Mouse (Mus musculus): ENCODE measurements around the gene Rims3. TPM values are rescaled to one million over a fixed set of nuclear protein-coding genes. Genes with fewer than 3 reads are reported as not detected.

The Rims3 gene
- polyA plus RNA-seq, 1 experiment from 2014 or later: 1.6 TPM

GRCm38 (mm10) chr4:120892516-120892915 lies 37.9 kb downstream of the Rims3 start:
- Histone ChIP-seq H3K4me2 (no peak overlapping the region), H3K27ac (ENCODE audit: low read depth, low read length) (no peak overlapping the region), H3K9ac (ENCODE audit: low read depth, low read length) (no peak overlapping the region), H3K27me3 (ENCODE audit: control insufficient read depth, insufficient read depth, low read length) (peaks cover 5% of the 10 kb centered on the region; the same call in 1 of the 2 replicates), H3K4me1 (ENCODE audit: control insufficient read depth, insufficient read depth, low read length) (no peaks in the 10 kb centered on the region), H3K36me3 (ENCODE audit: control insufficient read depth, insufficient read depth, low read length) (no peaks in the 10 kb centered on the region), H3K4me3 (ENCODE audit: low read depth, low read length) (no peak overlapping the region), H3K9me3 (replicated peaks; ENCODE audit: control insufficient read depth, low read length) (no peaks in the 10 kb centered on the region)
- 65% methylated on average over 1 of the region's 1 CpGs for WGBS (ENCODE audit: insufficient replicate concordance)
- ATAC-seq (replicated peaks; ENCODE audit: insufficient number of reproducible peaks, low FRiP score, low TSS enrichment): no peak

GRCm38 (mm10) chr4:120893656-120894401 lies 39.2 kb downstream of the Rims3 start:
- Histone ChIP-seq H3K4me2 (no peak overlapping the region), H3K27me3 (ENCODE audit: control insufficient read depth, insufficient read depth, low read length) (peaks cover 5% of the 10 kb centered on the region; the same call in 1 of the 2 replicates), H3K27ac (ENCODE audit: low read depth, low read length) (no peak overlapping the region), H3K4me3 (ENCODE audit: low read depth, low read length) (no peak overlapping the region), H3K9me3 (replicated peaks; ENCODE audit: control insufficient read depth, low read length) (no peaks in the 10 kb centered on the region), H3K9ac (ENCODE audit: low read depth, low read length) (no peak overlapping the region), H3K4me1 (ENCODE audit: control insufficient read depth, insufficient read depth, low read length) (no peaks in the 10 kb centered on the region), H3K36me3 (ENCODE audit: control insufficient read depth, insufficient read depth, low read length) (no peaks in the 10 kb centered on the region)
- 55% methylated on average over 11 of the region's 11 CpGs for WGBS (ENCODE audit: insufficient replicate concordance)
- ATAC-seq (replicated peaks; ENCODE audit: insufficient number of reproducible peaks, low FRiP score, low TSS enrichment): no peak

- H3K9ac ChIP-seq (ENCODE audit: low read depth, low read length): no peak overlapping the region
- H3K4me2 ChIP-seq: no peak overlapping the region
- H3K36me3 ChIP-seq (ENCODE audit: control insufficient read depth, insufficient read depth, low read length): no peaks in the 10 kb centered on the region
- no peak for ATAC-seq (replicated peaks; ENCODE audit: insufficient number of reproducible peaks, low FRiP score, low TSS enrichment)
- H3K4me3 ChIP-seq (ENCODE audit: low read depth, low read length): no peak overlapping the region
- peaks cover 5% of the 10 kb centered on the region; the same call in 1 of the 2 replicates for H3K27me3 ChIP-seq (ENCODE audit: control insufficient read depth, insufficient read depth, low read length)
- whole genome bisulfite sequencing (ENCODE audit: insufficient replicate concordance): 73% methylated on average over 11 of the region's 11 CpGs
- no peaks in the 10 kb centered on the region for H3K9me3 ChIP-seq (replicated peaks; ENCODE audit: control insufficient read depth, low read length)
- no peak overlapping the region for H3K27ac ChIP-seq (ENCODE audit: low read depth, low read length)
- no peaks in the 10 kb centered on the region for H3K4me1 ChIP-seq (ENCODE audit: control insufficient read depth, insufficient read depth, low read length)
Observed at GRCm38 (mm10) chr4:120894584-120894983, 40.0 kb downstream of the Rims3 start.

GRCm38 (mm10) chr4:120895226-120895625 lies 40.6 kb downstream of the Rims3 start:
- no peak for ATAC-seq (replicated peaks; ENCODE audit: insufficient number of reproducible peaks, low FRiP score, low TSS enrichment)
- Histone ChIP-seq H3K9me3 (replicated peaks; ENCODE audit: control insufficient read depth, low read length) (no peaks in the 10 kb centered on the region), H3K4me2 (no peak overlapping the region), H3K4me3 (ENCODE audit: low read depth, low read length) (no peak overlapping the region), H3K9ac (ENCODE audit: low read depth, low read length) (no peak overlapping the region), H3K36me3 (ENCODE audit: control insufficient read depth, insufficient read depth, low read length) (no peaks in the 10 kb centered on the region), H3K4me1 (ENCODE audit: control insufficient read depth, insufficient read depth, low read length) (no peaks in the 10 kb centered on the region), H3K27ac (ENCODE audit: low read depth, low read length) (no peak overlapping the region), H3K27me3 (ENCODE audit: control insufficient read depth, insufficient read depth, low read length) (peaks cover 5% of the 10 kb centered on the region; the same call in 1 of the 2 replicates)
- 73% methylated on average over 7 of the region's 7 CpGs for WGBS (ENCODE audit: insufficient replicate concordance)

GRCm38 (mm10) chr4:120895810-120896584 lies 41.4 kb downstream of the Rims3 start:
- 66% methylated on average over 7 of the region's 7 CpGs for WGBS (ENCODE audit: insufficient replicate concordance)
- ATAC-seq (replicated peaks; ENCODE audit: insufficient number of reproducible peaks, low FRiP score, low TSS enrichment): no peak
- Histone ChIP-seq H3K9ac (ENCODE audit: low read depth, low read length) (no peak overlapping the region), H3K4me2 (no peak overlapping the region), H3K9me3 (replicated peaks; ENCODE audit: control insufficient read depth, low read length) (no peaks in the 10 kb centered on the region), H3K27me3 (ENCODE audit: control insufficient read depth, insufficient read depth, low read length) (peaks cover 5% of the 10 kb centered on the region; the same call in 1 of the 2 replicates), H3K4me3 (ENCODE audit: low read depth, low read length) (no peak overlapping the region), H3K4me1 (ENCODE audit: control insufficient read depth, insufficient read depth, low read length) (no peaks in the 10 kb centered on the region), H3K27ac (ENCODE audit: low read depth, low read length) (no peak overlapping the region), H3K36me3 (ENCODE audit: control insufficient read depth, insufficient read depth, low read length) (no peaks in the 10 kb centered on the region)

- ATAC-seq (replicated peaks; ENCODE audit: insufficient number of reproducible peaks, low FRiP score, low TSS enrichment): no peak
- Histone ChIP-seq H3K36me3 (ENCODE audit: control insufficient read depth, insufficient read depth, low read length) (no peaks in the 10 kb centered on the region), H3K4me3 (ENCODE audit: low read depth, low read length) (no peak overlapping the region), H3K9me3 (replicated peaks; ENCODE audit: control insufficient read depth, low read length) (no peaks in the 10 kb centered on the region), H3K27ac (ENCODE audit: low read depth, low read length) (no peak overlapping the region), H3K4me2 (no peak overlapping the region), H3K27me3 (ENCODE audit: control insufficient read depth, insufficient read depth, low read length) (no peaks in the 10 kb centered on the region), H3K9ac (ENCODE audit: low read depth, low read length) (no peak overlapping the region), H3K4me1 (ENCODE audit: control insufficient read depth, insufficient read depth, low read length) (no peaks in the 10 kb centered on the region)
- WGBS (ENCODE audit: insufficient replicate concordance): 55% methylated on average over 4 of the region's 4 CpGs
Observed at GRCm38 (mm10) chr4:120904533-120904932, 49.9 kb downstream of the Rims3 start.

- Histone ChIP-seq H3K36me3 (ENCODE audit: control insufficient read depth, insufficient read depth, low read length) (no peaks in the 10 kb centered on the region), H3K4me1 (ENCODE audit: control insufficient read depth, insufficient read depth, low read length) (no peaks in the 10 kb centered on the region), H3K9me3 (replicated peaks; ENCODE audit: control insufficient read depth, low read length) (no peaks in the 10 kb centered on the region), H3K4me3 (ENCODE audit: low read depth, low read length) (no peak overlapping the region), H3K4me2 (no peak overlapping the region), H3K27me3 (ENCODE audit: control insufficient read depth, insufficient read depth, low read length) (no peaks in the 10 kb centered on the region), H3K9ac (ENCODE audit: low read depth, low read length) (no peak overlapping the region), H3K27ac (ENCODE audit: low read depth, low read length) (no peak overlapping the region)
- 74% methylated on average over 5 of the region's 5 CpGs for WGBS (ENCODE audit: insufficient replicate concordance)
- no peak for ATAC-seq (replicated peaks; ENCODE audit: insufficient number of reproducible peaks, low FRiP score, low TSS enrichment)
Observed at GRCm38 (mm10) chr4:120905644-120906043, 51.0 kb downstream of the Rims3 start.

- no peak overlapping the region for H3K9ac ChIP-seq (ENCODE audit: low read depth, low read length)
- no peaks in the 10 kb centered on the region for H3K9me3 ChIP-seq (replicated peaks; ENCODE audit: control insufficient read depth, low read length)
- 0 out of 2 replicates have a peak overlapping the region, but pooled peaks have one; percentile 19 for H3K4me2 ChIP-seq
- ATAC-seq (replicated peaks; ENCODE audit: insufficient number of reproducible peaks, low FRiP score, low TSS enrichment): no peak
- no peaks in the 10 kb centered on the region for H3K27me3 ChIP-seq (ENCODE audit: control insufficient read depth, insufficient read depth, low read length)
- H3K4me3 ChIP-seq (ENCODE audit: low read depth, low read length): no peak overlapping the region
- H3K27ac ChIP-seq (ENCODE audit: low read depth, low read length): no peak overlapping the region
- WGBS (ENCODE audit: insufficient replicate concordance): 28% methylated on average over 15 of the region's 15 CpGs
- H3K4me1 ChIP-seq (ENCODE audit: control insufficient read depth, insufficient read depth, low read length): no peaks in the 10 kb centered on the region
- H3K36me3 ChIP-seq (ENCODE audit: control insufficient read depth, insufficient read depth, low read length): no peaks in the 10 kb centered on the region
Observed at GRCm38 (mm10) chr4:120909558-120910150, 55.0 kb downstream of the Rims3 start.
